Mouse (Mus musculus) heart, embryonic 12.5 days (tissue): ENCODE data around the gene Taf1b. TPM values are rescaled to one million over a fixed set of nuclear protein-coding genes. Genes with fewer than 3 reads are reported as not detected.
A peak's percentile ranks its signal among the peaks of the same experiment; 100 is the strongest.

Experiments used
- ATAC-seq: fragments of 200-750 bp; cut with Nextera tagmentation; 2 replicates; pipeline ENCODE4 v1.8.0; 2017; ENCODE audit warnings: moderate TSS enrichment, moderate library complexity; ENCODE audit not compliant: insufficient number of reproducible peaks, low FRiP score
- H3K27ac ChIP-seq: fragments of 300-500 bp; sonication (generic); 2 replicates; pipeline ENCODE4 v1.5.1; 2016; ENCODE audit warnings: mild to moderate bottlenecking, moderate library complexity; ENCODE audit not compliant: poor library complexity, severe bottlenecking
- H3K27me3 ChIP-seq: fragments of 300-500 bp; sonication (generic); replicated peaks from 2 replicates; pipeline ENCODE4 v1.6.1; 2016; ENCODE audit warnings: mild to moderate bottlenecking, moderate library complexity
- H3K36me3 ChIP-seq: fragments of 300-500 bp; sonication (generic); 2 replicates; pipeline ENCODE4 v1.6.1; 2016; ENCODE audit warnings: mild to moderate bottlenecking, moderate library complexity
- H3K4me1 ChIP-seq: fragments of 300-500 bp; sonication (generic); replicated peaks from 2 replicates; pipeline ENCODE4 v1.6.1; 2016; ENCODE audit warnings: mild to moderate bottlenecking
- H3K4me2 ChIP-seq: fragments of 300-500 bp; sonication (generic); 2 replicates; pipeline ENCODE4 v1.6.1; 2016; ENCODE audit warnings: mild to moderate bottlenecking, moderate library complexity
- H3K4me3 ChIP-seq: fragments of 300-500 bp; sonication (generic); 2 replicates; pipeline ENCODE4 v1.5.1; 2016; ENCODE audit warnings: mild to moderate bottlenecking
- H3K9ac ChIP-seq: fragments of 300-500 bp; sonication (generic); 2 replicates; pipeline ENCODE4 v1.6.1; 2016; ENCODE audit warnings: mild to moderate bottlenecking, moderate library complexity
- H3K9me3 ChIP-seq: fragments of 300-500 bp; sonication (generic); replicated peaks from 2 replicates; pipeline ENCODE4 v1.6.1; 2016; ENCODE audit warnings: mild to moderate bottlenecking, moderate library complexity
- WGBS: fragments of 180-500 bp; shearing (Covaris S2); methylation state at CpG from one replicate; pipeline ENCODE4 v1.1.7; 2016; 5-methylcytosine and 5-hydroxymethylcytosine counted together
- polyA plus RNA-seq: library from polyadenylated mRNA; unstranded; fragments of >200 nt; fragmentation: Nextera tagmentation; extraction: Ambion mirVana; gene quantifications from 2 replicates; pipeline ENCODE4 v1.2.1, GENCODE M21; 2016

The Taf1b gene
- polyA plus RNA-seq, 1 experiment from 2014 or later: 25.4 TPM

GRCm38 (mm10) chr12:24548885-24549284 lies 50.7 kb downstream of the Taf1b start:
- H3K27me3 ChIP-seq: no peaks in the 10 kb centered on the region
- H3K36me3 ChIP-seq: peaks cover 43% of the 10 kb centered on the region
- H3K4me2 ChIP-seq: no peak overlapping the region
- H3K27ac ChIP-seq: peak overlapping the region; percentile 63; the same call in 1 of the 2 replicates
- WGBS: 71% methylated on average over 6 of the region's 6 CpGs
- no peaks in the 10 kb centered on the region for H3K9me3 ChIP-seq
- no peak overlapping the region for H3K4me3 ChIP-seq
- no peak for ATAC-seq
- H3K4me1 ChIP-seq: peaks cover 23% of the 10 kb centered on the region
- H3K9ac ChIP-seq: no peak overlapping the region

GRCm38 (mm10) chr12:24552531-24552930 lies 54.4 kb downstream of the Taf1b start:
- H3K27ac ChIP-seq: peak overlapping the region; percentile 38; the same call in 1 of the 2 replicates
- ATAC-seq: 0 out of 2 replicates have a peak, but pooled peaks have one; percentile 33
- peaks cover 32% of the 10 kb centered on the region for H3K4me1 ChIP-seq
- peaks cover 32% of the 10 kb centered on the region for H3K36me3 ChIP-seq
- H3K9me3 ChIP-seq: no peaks in the 10 kb centered on the region
- H3K4me3 ChIP-seq: no peak overlapping the region
- H3K4me2 ChIP-seq: no peak overlapping the region
- H3K9ac ChIP-seq: no peak overlapping the region
- WGBS: 38% methylated on average over 2 of the region's 2 CpGs
- H3K27me3 ChIP-seq: no peaks in the 10 kb centered on the region

GRCm38 (mm10) chr12:24555976-24556375 lies 57.8 kb downstream of the Taf1b start:
- peaks cover 28% of the 10 kb centered on the region for H3K36me3 ChIP-seq
- H3K27me3 ChIP-seq: no peaks in the 10 kb centered on the region
- no peak overlapping the region for H3K9ac ChIP-seq
- H3K4me2 ChIP-seq: no peak overlapping the region
- ATAC-seq: no peak
- H3K9me3 ChIP-seq: no peaks in the 10 kb centered on the region
- WGBS: 71% methylated on average over 8 of the region's 8 CpGs
- peaks cover 16% of the 10 kb centered on the region for H3K4me1 ChIP-seq
- no peak overlapping the region for H3K4me3 ChIP-seq
- no peak overlapping the region; the same call in 1 of the 2 replicates for H3K27ac ChIP-seq

DNA sequence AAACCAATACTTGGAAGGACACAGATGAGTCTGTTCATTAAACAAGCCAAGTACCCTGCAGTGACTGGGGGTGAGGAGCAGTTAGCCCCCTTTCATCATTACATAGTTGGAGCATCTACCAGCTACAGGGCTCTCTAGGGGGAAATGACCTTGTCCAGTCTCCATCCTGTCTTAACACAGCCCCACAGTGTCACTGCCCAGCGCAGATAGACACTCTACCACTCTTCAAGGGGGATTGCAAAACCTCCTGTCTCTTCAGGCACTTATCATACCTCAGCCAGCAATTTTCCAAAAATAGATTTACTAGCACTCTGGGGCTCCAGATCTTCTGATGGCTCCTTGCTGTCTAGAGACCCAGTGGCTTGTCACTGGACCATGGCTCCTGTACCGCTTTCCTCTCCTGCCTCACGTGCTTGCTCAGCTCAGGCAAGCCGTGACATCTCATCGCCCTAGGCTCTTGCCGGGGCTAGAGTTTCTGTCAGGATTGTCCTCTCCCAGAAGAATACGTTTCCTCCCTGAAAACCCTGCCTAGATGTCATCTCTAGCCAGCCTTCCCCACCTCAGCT lies 65.3 kb downstream of the Taf1b start:
- H3K4me1 ChIP-seq: peaks cover 21% of the 10 kb centered on the region
- peak overlapping the region; percentile 84 for H3K27ac ChIP-seq
- H3K9me3 ChIP-seq: no peaks in the 10 kb centered on the region
- H3K4me2 ChIP-seq: 0 out of 2 replicates have a peak overlapping the region, but pooled peaks have one; percentile 2
- H3K36me3 ChIP-seq: peaks cover 11% of the 10 kb centered on the region
- no peak overlapping the region for H3K4me3 ChIP-seq
- peak; percentile 66 for ATAC-seq
- H3K27me3 ChIP-seq: no peaks in the 10 kb centered on the region
- WGBS: 33% methylated on average over 7 of the region's 7 CpGs
- no peak overlapping the region for H3K9ac ChIP-seq

DNA sequence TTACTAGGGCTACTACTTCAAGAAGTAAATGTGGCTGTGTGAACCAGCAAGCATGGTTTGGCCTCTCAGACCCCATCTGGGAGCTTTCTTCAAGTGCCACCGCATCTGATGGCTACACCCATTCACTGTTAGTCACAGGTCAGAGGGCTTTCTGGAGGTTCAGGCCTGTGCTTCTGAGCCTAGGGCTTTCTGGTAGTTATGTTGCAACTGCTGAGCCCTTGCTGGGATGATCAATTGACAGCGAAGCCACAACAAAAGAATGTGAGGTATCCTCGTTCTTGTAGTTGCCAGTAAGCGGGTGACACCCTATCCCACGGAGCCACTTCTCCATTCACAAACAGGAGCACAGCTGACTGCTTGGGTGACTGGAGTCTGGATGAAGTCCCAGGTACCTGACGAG lies 67.2 kb downstream of the Taf1b start:
- H3K27me3 ChIP-seq: 0 out of 2 replicates have a peak, but pooled peaks cover 3% of the 10 kb centered on the region
- no peak overlapping the region for H3K9ac ChIP-seq
- H3K9me3 ChIP-seq: no peaks in the 10 kb centered on the region
- ATAC-seq: no peak
- H3K27ac ChIP-seq: no peak overlapping the region
- 71% methylated on average over 6 of the region's 6 CpGs for WGBS
- H3K4me3 ChIP-seq: no peak overlapping the region
- 0 out of 2 replicates have a peak, but pooled peaks cover 2% of the 10 kb centered on the region for H3K36me3 ChIP-seq
- no peak overlapping the region for H3K4me2 ChIP-seq
- peaks cover 21% of the 10 kb centered on the region for H3K4me1 ChIP-seq

DNA sequence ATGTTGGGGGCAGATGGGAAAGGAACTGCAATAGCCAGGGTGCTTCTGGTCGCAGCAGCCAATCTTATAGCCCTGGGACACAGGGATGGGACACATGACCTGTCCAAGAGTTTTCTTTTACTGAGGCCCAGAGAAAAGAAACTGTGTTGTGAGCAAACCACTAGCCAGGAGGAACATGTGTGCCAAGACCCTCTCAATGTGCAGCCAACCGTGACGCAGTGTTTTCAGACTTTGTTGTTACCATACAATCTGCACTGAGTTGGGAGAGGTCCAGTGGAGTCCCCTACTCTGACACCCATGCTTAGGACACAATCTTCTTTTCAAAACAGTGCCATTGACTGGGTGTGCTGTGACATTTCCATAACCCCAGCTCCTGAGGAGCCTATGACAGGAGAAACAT lies 69.4 kb downstream of the Taf1b start:
- H3K27ac ChIP-seq: no peak overlapping the region
- no peak overlapping the region for H3K4me3 ChIP-seq
- no peak overlapping the region for H3K9ac ChIP-seq
- 88% methylated on average over 3 of the region's 3 CpGs for WGBS
- no peaks in the 10 kb centered on the region for H3K36me3 ChIP-seq
- no peak for ATAC-seq
- peaks cover 13% of the 10 kb centered on the region for H3K27me3 ChIP-seq
- no peaks in the 10 kb centered on the region for H3K9me3 ChIP-seq
- no peak overlapping the region for H3K4me2 ChIP-seq
- H3K4me1 ChIP-seq: peaks cover 21% of the 10 kb centered on the region

GRCm38 (mm10) chr12:24571523-24572392 lies 73.6 kb downstream of the Taf1b start, which contains the start of gene Grhl1:
Grhl1 (plus strand) TSS chr12:24572283.
- no peaks in the 10 kb centered on the region for H3K9me3 ChIP-seq
- peak within 1 kb of the TSS; percentile 74 for H3K9ac ChIP-seq
- H3K36me3 ChIP-seq: peaks cover 2% of the 10 kb centered on the region
- peak within 1 kb of the TSS; percentile 63 for H3K27ac ChIP-seq
- H3K27me3 ChIP-seq: peaks cover 13% of the 10 kb centered on the region
- H3K4me2 ChIP-seq: peak within 1 kb of the TSS; percentile 86
- peak; percentile 100 for ATAC-seq
- WGBS: 1% methylated on average over 64 of the region's 64 CpGs
- H3K4me3 ChIP-seq: peak within 1 kb of the TSS; percentile 71
- peaks cover 20% of the 10 kb centered on the region for H3K4me1 ChIP-seq

- Histone ChIP-seq H3K9me3 (peaks cover 3% of the 10 kb centered on the region; the same call in 1 of the 2 replicates), H3K4me2 (peak overlapping the region; percentile 86), H3K4me1 (peaks cover 20% of the 10 kb centered on the region), H3K27ac (peak overlapping the region; percentile 63), H3K36me3 (peaks cover 10% of the 10 kb centered on the region), H3K9ac (peak overlapping the region; percentile 74), H3K4me3 (peak overlapping the region; percentile 71), H3K27me3 (peaks cover 13% of the 10 kb centered on the region)
- ATAC-seq: peak; percentile 56
- WGBS: 4% methylated on average over 45 of the region's 48 CpGs
Measured at GRCm38 (mm10) chr12:24572421-24573274, 74.5 kb downstream of the Taf1b start.

- Histone ChIP-seq H3K36me3 (peaks cover 15% of the 10 kb centered on the region), H3K9ac (peak overlapping the region; percentile 12; the same call in 1 of the 2 replicates), H3K27me3 (peaks cover 13% of the 10 kb centered on the region), H3K4me1 (peaks cover 20% of the 10 kb centered on the region), H3K4me3 (peak overlapping the region; percentile 71), H3K27ac (no peak overlapping the region), H3K4me2 (peak overlapping the region; percentile 86), H3K9me3 (peaks cover 3% of the 10 kb centered on the region; the same call in 1 of the 2 replicates)
- ATAC-seq: no peak
- 53% methylated on average over 3 of the region's 3 CpGs for WGBS
Measured at GRCm38 (mm10) chr12:24573275-24573580, 75.1 kb downstream of the Taf1b start.

- no peak for ATAC-seq
- peaks cover 3% of the 10 kb centered on the region; the same call in 1 of the 2 replicates for H3K9me3 ChIP-seq
- WGBS: 28% methylated on average over 7 of the region's 7 CpGs
- peaks cover 13% of the 10 kb centered on the region for H3K27me3 ChIP-seq
- H3K9ac ChIP-seq: no peak overlapping the region
- H3K27ac ChIP-seq: no peak overlapping the region
- H3K36me3 ChIP-seq: peaks cover 22% of the 10 kb centered on the region
- 0 out of 2 replicates have a peak overlapping the region, but pooled peaks have one; percentile 16 for H3K4me3 ChIP-seq
- peak overlapping the region; percentile 29 for H3K4me2 ChIP-seq
- H3K4me1 ChIP-seq: peaks cover 20% of the 10 kb centered on the region
Measured at GRCm38 (mm10) chr12:24574870-24575269, 76.7 kb downstream of the Taf1b start.
